In genomic region chr5:17417201-17417600, GRCm38 (mm10) we compare ENCODE assay signal across 30 mouse cellular contexts. TPM values are rescaled to one million over a fixed set of nuclear protein-coding genes. Genes with fewer than 3 reads are reported as not detected.
DNase-seq lines count a peak whose midpoint lies in the region; ATAC-seq and TF ChIP-seq lines count a peak whose summit lies in the region.
"Had no signal": no experiment of that assay in that cellular context is flagged by ENCODE, and none has a peak within 500 bp of the region (broad histone marks: within the 10 kb centered on the region; RNA-seq: fewer than 3 reads in every experiment).

No protein-coding gene starts in this region.

- TF ChIP-seq CTCF in lung, adult 2 months (IDR thresholded peaks at IDR 0.05; ENCODE audit: insufficient read depth, low read length): no peak
- no peak for TF ChIP-seq CTCF in brain, embryonic 14.5 days (IDR thresholded peaks at IDR 0.05; ENCODE audit: borderline replicate concordance, extremely low read depth, insufficient read depth, insufficient read length)

- peak; percentile 46 to 53 for DNase-seq in cerebellum, postnatal 10 days
- DNase-seq in cerebellum, adult 8-10 months: no peak
- no peak for DNase-seq in hindbrain, embryonic 14.5 days (ENCODE audit: low spot score)
- no peak for DNase-seq in lung, adult 2 months
- peak; percentile 26 for DNase-seq in brain, embryonic 14.5 days (ENCODE audit: low read depth)
- DNase-seq: B cell, adult 2 months; cerebellum, adult 2 months; gastrocnemius, postnatal 36 days; kidney, postnatal 14 days; layer of hippocampus, adult 9-11 months; spleen, adult 18-20 months; thymus, adult 2 months had no signal

- H3K27ac ChIP-seq in hindbrain, embryonic 13.5 days: no peak overlapping the region
- no peak overlapping the region for H3K27ac ChIP-seq in hindbrain, embryonic 14.5 days
- H3K27ac ChIP-seq in lung, embryonic 16.5 days (ENCODE audit: low read length): no peak overlapping the region
- H3K27ac ChIP-seq: embryonic facial prominence, embryonic 15.5 days; forebrain, embryonic 12.5 days; heart, embryonic 13.5 days; liver, embryonic 15.5 days had no signal

- WGBS in hindbrain, embryonic 13.5 days: 89% methylated on average over 2 of the region's 2 CpGs
- 81% methylated on average over 2 of the region's 2 CpGs for WGBS in hindbrain, embryonic 14.5 days
- 84% methylated on average over 2 of the region's 2 CpGs for WGBS in lung, embryonic 16.5 days
- 83% methylated on average over 2 of the region's 2 CpGs for WGBS in lung, adult 2 months

- H3K4me3 ChIP-seq in hindbrain, embryonic 13.5 days: no peak overlapping the region
- no peak overlapping the region for H3K4me3 ChIP-seq in hindbrain, embryonic 14.5 days (replicated peaks; ENCODE audit: low read length)
- H3K4me3 ChIP-seq in lung, embryonic 16.5 days (ENCODE audit: low read length): no peak overlapping the region
- H3K4me3 ChIP-seq in lung, adult 2 months (replicated peaks; ENCODE audit: extremely low read depth, low read depth, low read length): no peak overlapping the region
- H3K4me3 ChIP-seq: embryonic facial prominence, embryonic 15.5 days; forebrain, embryonic 12.5 days; heart, embryonic 13.5 days; liver, embryonic 15.5 days had no signal

- H3K4me1 ChIP-seq in hindbrain, embryonic 13.5 days (replicated peaks): 0 out of 2 replicates have a peak, but pooled peaks cover 3% of the 10 kb centered on the region
- no peaks in the 10 kb centered on the region for H3K4me1 ChIP-seq in hindbrain, embryonic 14.5 days (replicated peaks; ENCODE audit: control insufficient read depth, insufficient read depth, low read length)
- no peaks in the 10 kb centered on the region for H3K4me1 ChIP-seq in lung, embryonic 16.5 days (replicated peaks; ENCODE audit: control insufficient read depth, insufficient read depth, low read length)
- H3K4me1 ChIP-seq in lung, adult 2 months (ENCODE audit: control insufficient read depth, insufficient read depth, low read length): no peaks in the 10 kb centered on the region
- H3K4me1 ChIP-seq: heart, embryonic 13.5 days; liver, embryonic 15.5 days had no signal

- no peaks in the 10 kb centered on the region for H3K27me3 ChIP-seq in hindbrain, embryonic 13.5 days
- no peaks in the 10 kb centered on the region for H3K27me3 ChIP-seq in hindbrain, embryonic 14.5 days (ENCODE audit: control insufficient read depth, insufficient read depth, low read length)
- H3K27me3 ChIP-seq in lung, embryonic 16.5 days (ENCODE audit: control insufficient read depth, insufficient read depth, low read depth, low read length): no peaks in the 10 kb centered on the region
- H3K27me3 ChIP-seq: embryonic facial prominence, embryonic 15.5 days; forebrain, embryonic 12.5 days; heart, embryonic 13.5 days; liver, embryonic 15.5 days; Patski had no signal

- no peaks in the 10 kb centered on the region for H3K9me3 ChIP-seq in hindbrain, embryonic 13.5 days
- H3K9me3 ChIP-seq in hindbrain, embryonic 14.5 days (ENCODE audit: control insufficient read depth, low read length): no peaks in the 10 kb centered on the region
- no peaks in the 10 kb centered on the region for H3K9me3 ChIP-seq in lung, embryonic 16.5 days (ENCODE audit: control insufficient read depth, low read length)
- H3K9me3 ChIP-seq: embryonic facial prominence, embryonic 15.5 days; forebrain, embryonic 12.5 days; heart, embryonic 13.5 days; liver, embryonic 15.5 days had no signal

- no peak for TF ChIP-seq POLR2A in lung, adult 2 months (IDR thresholded peaks at IDR 0.05; ENCODE audit: borderline replicate concordance, extremely low read depth, low read depth, low read length)
- TF ChIP-seq POLR2A in brain, embryonic 14.5 days (IDR thresholded peaks at IDR 0.05; ENCODE audit: borderline replicate concordance, extremely low read depth, insufficient read depth, insufficient read length, poor library complexity, severe bottlenecking): no peak

- H3K9ac ChIP-seq in hindbrain, embryonic 13.5 days: no peak overlapping the region
- H3K9ac ChIP-seq in hindbrain, embryonic 14.5 days: no peak overlapping the region
- H3K9ac ChIP-seq in lung, embryonic 16.5 days (ENCODE audit: low read length): no peak overlapping the region
- H3K9ac ChIP-seq: embryonic facial prominence, embryonic 15.5 days; forebrain, embryonic 12.5 days; heart, embryonic 13.5 days; liver, embryonic 15.5 days had no signal

- H3K36me3 ChIP-seq in hindbrain, embryonic 13.5 days: no peaks in the 10 kb centered on the region
- no peaks in the 10 kb centered on the region for H3K36me3 ChIP-seq in hindbrain, embryonic 14.5 days (replicated peaks; ENCODE audit: control insufficient read depth, insufficient read depth)
- no peaks in the 10 kb centered on the region for H3K36me3 ChIP-seq in lung, embryonic 16.5 days (ENCODE audit: control insufficient read depth, insufficient read depth, low read length)
- H3K36me3 ChIP-seq: embryonic facial prominence, embryonic 15.5 days; forebrain, embryonic 12.5 days; heart, embryonic 13.5 days; liver, embryonic 15.5 days had no signal

- no peak overlapping the region for H3K4me2 ChIP-seq in hindbrain, embryonic 13.5 days
- no peak overlapping the region for H3K4me2 ChIP-seq in hindbrain, embryonic 14.5 days (replicated peaks)
- no peak overlapping the region for H3K4me2 ChIP-seq in lung, embryonic 16.5 days (ENCODE audit: low read depth, low read length)
- H3K4me2 ChIP-seq: embryonic facial prominence, embryonic 15.5 days; forebrain, embryonic 12.5 days; heart, embryonic 13.5 days; liver, embryonic 15.5 days had no signal

- peak; percentile 10; the same call in 1 of the 2 replicates for ATAC-seq in hindbrain, embryonic 13.5 days (ENCODE audit: low FRiP score)
- no peak for ATAC-seq in hindbrain, embryonic 14.5 days (ENCODE audit: low FRiP score)
- peak; percentile 34; the same call in 1 of the 2 replicates for ATAC-seq in lung, embryonic 16.5 days (ENCODE audit: low read depth)
- no peak for ATAC-seq in erythroid progenitor cell, adult 5-6 weeks (replicated peaks; ENCODE audit: low FRiP score, poor library complexity, severe bottlenecking)
- ATAC-seq: activated CD4-positive, CD25-positive, alpha-beta regulatory T cell, adult 4 months; intestine, embryonic 16.5 days; Patski had no signal

RNA-seq across cellular contexts. Expression of gene Speer4f2, which starts 44.2 kb away (rescaled TPM):
- polyA plus RNA-seq in hindbrain, embryonic 13.5 days (2015; fragmentation: Nextera tagmentation; extraction: Ambion mirVana): not detected in 2 replicates
- polyA plus RNA-seq in hindbrain, embryonic 14.5 days (2014; fragmentation: Nextera tagmentation; extraction: Ambion mirVana): not detected in 2 replicates
- polyA plus RNA-seq in lung, embryonic 16.5 days (2015; fragmentation: Nextera tagmentation; extraction: Ambion mirVana): not detected in 2 replicates
- not detected in 2 replicates for polyA plus RNA-seq in lung, adult 2 months (2012; rRNA removed)
- polyA plus RNA-seq in brain, embryonic 14.5 days (2012; rRNA removed): not detected in 2 replicates
- not detected in 2 replicates for total RNA-seq in erythroid progenitor cell, adult 5-6 weeks (2015; ENCODE audit: low replicate concordance)
- total RNA-seq in erythroid progenitor cell, adult 5-6 weeks (2017; ENCODE audit: low replicate concordance): not detected in 2 replicates
- total RNA-seq: gastrocnemius, postnatal 36 days; left cerebral cortex, postnatal 10 days; megakaryocyte-erythroid progenitor cell, adult 5-6 weeks; midbrain, postnatal 0 days had no signal
- polyA plus RNA-seq: activated CD4-positive, CD25-positive, alpha-beta regulatory T cell, adult 4 months; cerebellum, adult 2 months; embryonic facial prominence, embryonic 15.5 days; forebrain, embryonic 12.5 days; heart, embryonic 13.5 days; hindbrain, embryonic 11.5 days; intestine, embryonic 16.5 days; limb, embryonic 14.5 days; liver, embryonic 15.5 days; midbrain, postnatal 0 days; neural tube, embryonic 11.5 days; Patski; stomach, embryonic 14.5 days; thymus, adult 2 months; urinary bladder, adult 2 months had no signal

RNA-seq across cellular contexts. Expression of gene Speer4f1, which starts 58.7 kb away (rescaled TPM):
- not detected in 2 replicates for polyA plus RNA-seq in hindbrain, embryonic 13.5 days (2015; fragmentation: Nextera tagmentation; extraction: Ambion mirVana)
- not detected in 2 replicates for polyA plus RNA-seq in hindbrain, embryonic 14.5 days (2014; fragmentation: Nextera tagmentation; extraction: Ambion mirVana)
- not detected in 2 replicates for polyA plus RNA-seq in lung, embryonic 16.5 days (2015; fragmentation: Nextera tagmentation; extraction: Ambion mirVana)
- 0.36 and 0.44 TPM in 2 replicates for polyA plus RNA-seq in lung, adult 2 months (2012; rRNA removed)
- not detected in 2 replicates for polyA plus RNA-seq in brain, embryonic 14.5 days (2012; rRNA removed)
- total RNA-seq in erythroid progenitor cell, adult 5-6 weeks (2015; ENCODE audit: low replicate concordance): not detected in 2 replicates
- not detected in 2 replicates for total RNA-seq in erythroid progenitor cell, adult 5-6 weeks (2017; ENCODE audit: low replicate concordance)
- total RNA-seq: gastrocnemius, postnatal 36 days; left cerebral cortex, postnatal 10 days; megakaryocyte-erythroid progenitor cell, adult 5-6 weeks; midbrain, postnatal 0 days had no signal
- polyA plus RNA-seq: activated CD4-positive, CD25-positive, alpha-beta regulatory T cell, adult 4 months; cerebellum, adult 2 months; embryonic facial prominence, embryonic 15.5 days; forebrain, embryonic 12.5 days; heart, embryonic 13.5 days; hindbrain, embryonic 11.5 days; intestine, embryonic 16.5 days; limb, embryonic 14.5 days; liver, embryonic 15.5 days; midbrain, postnatal 0 days; neural tube, embryonic 11.5 days; Patski; stomach, embryonic 14.5 days; thymus, adult 2 months; urinary bladder, adult 2 months had no signal

Comparison
In these comparisons a context has a peak if more than half of its experiments do, and no peak if none do; other contexts are left out.
1. DNase-seq: peak in cerebellum, postnatal 10 days (2 of 2) and brain, embryonic 14.5 days (single experiment); none in cerebellum, adult 8-10 months (single experiment), hindbrain, embryonic 14.5 days (single experiment) and lung, adult 2 months (single experiment).
2. ATAC-seq: peak in hindbrain, embryonic 13.5 days (single experiment) and lung, embryonic 16.5 days (single experiment); none in hindbrain, embryonic 14.5 days (single experiment) and erythroid progenitor cell, adult 5-6 weeks (single experiment).